Mouse (Mus musculus): ENCODE data around the gene Prpf18. TPM values are rescaled to one million over a fixed set of nuclear protein-coding genes. Genes with fewer than 3 reads are reported as not detected.

Prpf18 gene
- total RNA-seq, 2 experiments from 2014 or later: 30.0 to 33.7 TPM

- intact Hi-C loops (cut with DNase I): loop anchor here (10.0 kb wide), 1 partner anchor 392 kb away; no protein-coding TSS in a partner anchor
Observed at GRCm38 (mm10) chr2:4616995-4617394, 34.9 kb downstream of the Prpf18 start.

DNA sequence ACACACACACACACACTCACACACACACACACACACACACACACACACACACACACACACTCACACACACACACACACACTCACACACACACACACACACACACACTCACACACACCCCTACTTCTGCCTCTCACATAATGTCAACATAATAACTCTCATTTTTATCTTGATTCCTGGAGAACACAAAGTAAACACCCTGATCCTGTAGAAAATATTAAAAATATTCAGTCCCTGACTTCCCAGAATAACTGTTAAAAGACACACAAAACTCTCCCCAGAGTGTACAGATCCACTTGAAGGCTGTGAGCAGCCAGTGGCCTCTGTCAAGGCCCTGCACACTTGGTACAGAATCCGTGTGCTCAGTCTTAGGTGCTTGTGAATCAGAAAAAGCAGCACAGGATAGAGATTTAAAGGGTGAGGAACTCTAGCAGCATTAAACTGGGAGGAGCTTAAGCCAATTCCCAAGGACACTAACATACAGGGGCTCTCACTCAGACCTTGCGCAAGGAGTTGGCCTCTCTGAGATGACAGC is 36.8 kb downstream of the Prpf18 start:
- DNase-seq: no peak
- intact Hi-C loops (cut with DNase I): loop anchor here (10.0 kb wide), 1 partner anchor 390 kb away; no protein-coding TSS in a partner anchor

More at GRCm38 (mm10) chr2:4616995-4617394, 34.9 kb downstream of the Prpf18 start:
- no peak for DNase-seq

- peak in 1 of 2 experiments; percentile 39 for DNase-seq
- intact Hi-C loops (cut with DNase I): loop anchor here (10.0 kb wide), 1 partner anchor 390 kb away; no protein-coding TSS in a partner anchor
Observed at GRCm38 (mm10) chr2:4614276-4614929, 37.5 kb downstream of the Prpf18 start.

GRCm38 (mm10) chr2:4611704-4612103 is 40.2 kb downstream of the Prpf18 start:
- DNase-seq: no peak
- intact Hi-C loops (cut with DNase I): loop anchor here (10.0 kb wide), 1 partner anchor 387 kb away; no protein-coding TSS in a partner anchor

DNA sequence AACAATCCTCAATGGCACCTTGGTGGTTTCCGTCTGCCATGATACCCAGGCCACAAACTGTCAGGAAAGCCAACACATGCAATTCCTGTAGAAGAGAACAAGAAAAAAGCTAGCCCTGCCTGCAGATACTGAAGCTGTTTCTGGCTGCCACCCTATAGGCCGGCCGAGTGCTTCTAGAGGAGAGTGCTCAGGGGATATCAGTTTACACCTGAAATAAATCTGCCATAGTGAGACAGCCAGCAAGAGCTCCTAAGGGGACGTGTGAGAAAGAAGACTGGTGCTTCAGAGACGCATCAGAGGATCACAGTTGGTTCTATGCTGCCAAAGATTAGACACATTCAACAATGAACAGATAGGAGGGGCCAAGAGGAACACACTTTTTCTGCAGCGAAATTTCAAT is 40.6 kb downstream of the Prpf18 start:
- DNase-seq: no peak
- intact Hi-C loops (cut with DNase I): loop anchor here (10.0 kb wide), 1 partner anchor 386 kb away; no protein-coding TSS in a partner anchor

GRCm38 (mm10) chr2:4609433-4609832 is 42.5 kb downstream of the Prpf18 start:
- intact Hi-C loops (cut with DNase I): no loop called here
- no peak for DNase-seq

DNA sequence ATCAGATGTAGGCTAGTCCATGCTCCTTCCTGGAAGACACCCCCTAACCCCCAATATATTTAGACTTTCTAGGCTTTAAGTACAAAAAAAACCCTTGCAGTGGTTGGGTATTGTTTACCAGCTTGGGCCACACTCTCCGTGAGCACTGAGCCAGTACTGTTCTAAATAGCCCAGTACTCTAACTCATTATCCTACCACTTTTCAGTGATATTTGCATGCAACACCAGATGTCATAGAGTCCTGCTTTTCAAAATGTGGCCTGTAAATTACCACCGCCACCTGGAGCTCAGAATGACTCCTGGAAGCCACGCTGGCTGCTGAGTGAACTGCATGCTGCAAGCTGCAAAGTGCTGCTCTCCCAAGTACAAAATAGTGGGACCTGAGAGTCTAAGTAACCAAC is 43.7 kb downstream of the Prpf18 start:
- no peak for DNase-seq
- intact Hi-C loops (cut with DNase I): no loop called here

- intact Hi-C loops (cut with DNase I): no loop called here
- DNase-seq: no peak
Observed at GRCm38 (mm10) chr2:4606559-4606958, 45.4 kb downstream of the Prpf18 start.

DNA sequence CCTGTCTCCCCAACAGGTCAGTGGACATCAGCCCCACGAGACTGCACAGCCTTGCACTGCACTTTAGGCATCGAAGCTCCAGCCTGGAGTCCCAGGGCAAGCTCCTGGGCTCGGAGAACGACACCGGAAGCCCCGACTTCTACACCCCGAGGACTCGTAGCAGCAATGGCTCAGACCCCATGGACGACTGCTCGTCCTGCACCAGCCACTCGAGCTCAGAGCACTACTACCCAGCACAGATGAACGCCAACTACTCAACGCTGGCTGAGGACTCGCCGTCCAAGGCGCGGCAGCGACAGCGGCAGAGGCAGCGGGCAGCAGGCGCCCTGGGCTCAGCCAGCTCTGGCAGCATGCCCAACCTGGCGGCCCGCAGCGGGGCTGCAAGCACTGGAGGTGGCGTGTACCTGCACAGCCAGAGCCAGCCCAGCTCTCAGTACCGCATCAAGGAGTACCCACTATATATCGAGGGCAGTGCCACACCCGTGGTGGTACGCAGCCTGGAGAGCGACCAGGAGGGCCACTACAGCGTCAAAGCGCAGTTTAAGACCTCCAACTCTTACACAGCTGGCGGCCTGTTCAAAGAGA is 48.5 kb downstream of the Prpf18 start:
- no peak for DNase-seq

DNA sequence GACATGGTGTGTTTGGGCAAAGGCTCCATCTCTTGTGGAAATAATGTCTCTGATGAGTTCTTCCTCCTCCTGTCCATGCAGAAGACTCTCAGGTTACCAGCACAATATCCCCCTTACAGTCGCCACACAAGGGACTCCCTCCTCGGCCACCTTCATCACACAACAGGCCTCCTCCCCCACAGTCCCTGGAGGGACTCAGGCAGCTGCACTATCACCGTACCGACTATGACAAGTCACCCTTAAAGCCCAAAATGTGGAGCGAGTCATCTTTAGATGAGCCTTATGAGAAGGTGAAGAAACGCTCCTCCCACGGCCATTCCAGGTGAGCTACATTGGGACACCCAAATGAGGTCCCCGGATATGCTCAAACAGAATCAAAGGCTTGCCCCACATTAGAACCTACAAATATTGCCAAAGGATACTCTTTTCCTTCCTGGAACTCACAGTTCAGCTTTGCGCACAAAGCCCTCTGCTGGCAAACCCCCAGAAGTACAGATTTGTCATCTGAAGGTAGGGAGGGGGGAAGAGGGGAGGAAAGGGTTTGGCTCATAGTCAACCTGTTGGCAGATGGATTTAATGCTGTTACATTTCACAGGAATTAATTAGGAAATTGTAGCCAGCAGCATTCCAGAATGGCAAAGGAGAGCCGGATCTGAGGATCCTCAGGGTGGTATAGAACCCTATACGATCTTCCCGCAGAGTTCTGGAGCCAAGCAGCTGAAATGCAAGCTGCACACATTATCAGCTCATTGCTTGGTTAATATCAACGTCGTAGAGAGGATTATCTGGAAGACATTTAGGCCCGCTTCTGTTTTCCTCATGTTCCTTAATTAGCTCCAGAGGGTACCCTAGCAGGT is 50.7 kb downstream of the Prpf18 start:
- intact Hi-C loops (cut with DNase I): loop anchor here (1.0 to 2.0 kb wide), 2 partner anchors 38 to 102 kb away; no protein-coding TSS in a partner anchor
- DNase-seq: peak; percentile 82 to 85

More for the DNA sequence above, 48.5 kb downstream of the Prpf18 start:
- intact Hi-C loops (cut with DNase I): no loop called here

GRCm38 (mm10) chr2:4596992-4597391 is 54.9 kb downstream of the Prpf18 start:
- intact Hi-C loops (cut with DNase I): no loop called here
- no peak for DNase-seq

GRCm38 (mm10) chr2:4593878-4594387 is 58.0 kb downstream of the Prpf18 start:
- intact Hi-C loops (cut with DNase I): no loop called here
- DNase-seq: no peak

DNA sequence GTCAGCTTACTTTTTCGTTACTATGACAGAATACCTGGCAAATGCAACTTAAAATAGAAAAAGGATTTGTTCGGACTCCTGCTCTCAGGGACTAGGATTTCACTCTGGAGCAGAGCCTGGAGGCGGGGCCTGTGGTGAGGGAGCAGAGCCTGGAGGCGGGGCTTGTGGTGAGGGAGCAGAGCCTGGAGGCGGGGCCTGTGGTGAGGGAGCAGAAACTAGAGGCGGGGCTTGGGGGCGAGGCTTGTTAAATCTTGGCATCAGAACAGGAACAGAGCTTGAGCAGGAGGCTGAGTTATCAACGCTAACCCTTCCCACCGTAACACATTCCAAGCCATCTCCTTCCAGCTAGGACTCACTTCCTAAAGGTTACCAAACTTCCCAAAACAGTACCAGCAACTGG is 58.5 kb downstream of the Prpf18 start:
- DNase-seq: peak; percentile 78 to 82
- intact Hi-C loops (cut with DNase I): no loop called here

GRCm38 (mm10) chr2:4592666-4593065 is 59.2 kb downstream of the Prpf18 start:
- intact Hi-C loops (cut with DNase I): no loop called here
- DNase-seq: peak; percentile 71 to 74

GRCm38 (mm10) chr2:4591647-4592046 is 60.3 kb downstream of the Prpf18 start:
- DNase-seq: no peak
- intact Hi-C loops (cut with DNase I): no loop called here

GRCm38 (mm10) chr2:4587685-4588409 is 64.1 kb downstream of the Prpf18 start:
- intact Hi-C loops (cut with DNase I): no loop called here
- DNase-seq: no peak

GRCm38 (mm10) chr2:4586245-4586644 is 65.7 kb downstream of the Prpf18 start:
- intact Hi-C loops (cut with DNase I): no loop called here
- peak; percentile 52 to 57 for DNase-seq

- intact Hi-C loops (cut with DNase I): no loop called here
- no peak for DNase-seq
Observed at GRCm38 (mm10) chr2:4584252-4584651, 67.7 kb downstream of the Prpf18 start.

GRCm38 (mm10) chr2:4582930-4583329 is 69.0 kb downstream of the Prpf18 start:
- intact Hi-C loops (cut with DNase I): no loop called here
- no peak for DNase-seq

DNA sequence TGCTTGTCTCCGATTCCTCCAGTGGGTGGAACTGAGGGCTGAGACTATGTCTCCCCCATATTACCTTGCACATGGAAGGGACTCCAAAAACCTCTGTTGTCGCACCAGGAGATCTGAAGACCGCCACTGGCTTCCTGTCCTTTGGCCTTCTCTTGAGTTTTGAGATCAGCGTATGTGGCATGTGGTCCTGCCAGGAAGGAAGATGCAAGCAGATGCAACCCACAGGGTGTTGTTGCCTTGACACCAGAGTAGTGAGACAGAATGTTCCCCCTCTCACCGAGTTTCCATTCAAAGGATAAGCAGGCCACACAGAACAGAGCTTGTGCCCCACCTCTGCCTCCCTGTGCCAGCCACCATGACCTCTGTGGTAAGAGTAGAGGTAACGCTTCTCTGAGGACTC is 71.2 kb downstream of the Prpf18 start:
- intact Hi-C loops (cut with DNase I): no loop called here
- no peak for DNase-seq
